ENCODE assay signal across 7 mouse cellular contexts in genomic region chr13:107167856-107168598, GRCm38 (mm10).
DNase-seq lines count a peak whose midpoint lies in the region; ATAC-seq and TF ChIP-seq lines count a peak whose summit lies in the region.

No protein-coding gene starts in this region.

- H3K9ac ChIP-seq in lung, postnatal 0 days (replicated peaks; ENCODE audit: low read depth): no peak overlapping the region
- H3K9ac ChIP-seq in liver, embryonic 16.5 days (ENCODE audit: low read depth, low read length): no peak overlapping the region
- H3K9ac ChIP-seq in stomach, postnatal 0 days (ENCODE audit: low read length): no peak overlapping the region

- H3K9me3 ChIP-seq in lung, postnatal 0 days (ENCODE audit: low read length): no peaks in the 10 kb centered on the region
- no peaks in the 10 kb centered on the region for H3K9me3 ChIP-seq in liver, embryonic 16.5 days (replicated peaks; ENCODE audit: control insufficient read depth, low read length)
- no peaks in the 10 kb centered on the region for H3K9me3 ChIP-seq in stomach, postnatal 0 days (ENCODE audit: control insufficient read depth, low read length)

- 79% methylated on average over 10 of the region's 10 CpGs for WGBS in lung, postnatal 0 days
- WGBS in liver, embryonic 16.5 days (ENCODE audit: insufficient replicate concordance): 59% methylated on average over 10 of the region's 10 CpGs
- WGBS in stomach, postnatal 0 days: 74% methylated on average over 10 of the region's 10 CpGs

- DNase-seq in lung, postnatal 0 days (ENCODE audit: low spot score): no peak
- DNase-seq in lung, postnatal 25 days (ENCODE audit: low spot score): no peak
- DNase-seq in stomach, postnatal 0 days (ENCODE audit: low spot score): no peak
- no peak for DNase-seq in spleen, postnatal 14 days (ENCODE audit: low spot score in 2 of 2)
- no peak for DNase-seq in adrenal gland, adult 8-10 months

- no peak for TF ChIP-seq CTCF in lung, postnatal 0 days (IDR thresholded peaks at IDR 0.05)
- TF ChIP-seq CTCF in stomach, postnatal 0 days (IDR thresholded peaks at IDR 0.05; ENCODE audit: low read depth): no peak

- H3K4me3 ChIP-seq in lung, postnatal 0 days (ENCODE audit: low read depth, low read length): peak overlapping the region; percentile 25
- H3K4me3 ChIP-seq in liver, embryonic 16.5 days (ENCODE audit: low read depth, low read length): peak overlapping the region; percentile 35
- H3K4me3 ChIP-seq in stomach, postnatal 0 days (ENCODE audit: low read depth, low read length): peak overlapping the region; percentile 27; the same call in 1 of the 2 replicates

- peak overlapping the region; percentile 58 for H3K4me2 ChIP-seq in lung, postnatal 0 days (replicated peaks; ENCODE audit: low read depth, low read length)
- H3K4me2 ChIP-seq in liver, embryonic 16.5 days (ENCODE audit: low read depth, low read length): peak overlapping the region; percentile 30
- peak overlapping the region; percentile 60 for H3K4me2 ChIP-seq in stomach, postnatal 0 days (replicated peaks; ENCODE audit: low read depth)

- no peaks in the 10 kb centered on the region for H3K27me3 ChIP-seq in lung, postnatal 0 days (replicated peaks; ENCODE audit: insufficient read depth, low read length)
- H3K27me3 ChIP-seq in liver, embryonic 16.5 days (ENCODE audit: control insufficient read depth, insufficient read depth, low read depth, low read length): no peaks in the 10 kb centered on the region
- no peaks in the 10 kb centered on the region for H3K27me3 ChIP-seq in stomach, postnatal 0 days (ENCODE audit: control insufficient read depth, insufficient read depth, low read length)

- TF ChIP-seq EP300 in lung, postnatal 0 days (IDR thresholded peaks at IDR 0.05): no peak
- no peak for TF ChIP-seq EP300 in stomach, postnatal 0 days (optimal IDR thresholded peaks at IDR 0.05)

- no peaks in the 10 kb centered on the region for H3K4me1 ChIP-seq in lung, postnatal 0 days (ENCODE audit: insufficient read depth, low read depth, low read length)
- no peaks in the 10 kb centered on the region; the same call in 1 of the 2 replicates for H3K4me1 ChIP-seq in liver, embryonic 16.5 days (ENCODE audit: control insufficient read depth, low read depth, low read length)
- no peaks in the 10 kb centered on the region for H3K4me1 ChIP-seq in stomach, postnatal 0 days (replicated peaks; ENCODE audit: control insufficient read depth, insufficient read depth)

- H3K36me3 ChIP-seq in lung, postnatal 0 days (ENCODE audit: insufficient read depth, low read length): no peaks in the 10 kb centered on the region
- no peaks in the 10 kb centered on the region for H3K36me3 ChIP-seq in liver, embryonic 16.5 days (ENCODE audit: control insufficient read depth, insufficient read depth)
- no peaks in the 10 kb centered on the region for H3K36me3 ChIP-seq in stomach, postnatal 0 days (ENCODE audit: control insufficient read depth, insufficient read depth, low read length)

- ATAC-seq in lung, postnatal 0 days: no peak
- ATAC-seq in granulocyte monocyte progenitor cell, adult 5-6 weeks (replicated peaks; ENCODE audit: poor library complexity, severe bottlenecking): 0 out of 2 replicates have a peak, but pooled peaks have one; percentile 3
- no peak for ATAC-seq in liver, embryonic 16.5 days (ENCODE audit: low read depth)
- ATAC-seq in stomach, postnatal 0 days (ENCODE audit: low FRiP score, low TSS enrichment): no peak

- no peak overlapping the region for H3K27ac ChIP-seq in lung, postnatal 0 days (ENCODE audit: low read length)
- no peak overlapping the region for H3K27ac ChIP-seq in liver, embryonic 16.5 days (ENCODE audit: low read length)
- no peak overlapping the region for H3K27ac ChIP-seq in stomach, postnatal 0 days (replicated peaks)
